Mouse (Mus musculus) myocyte (in vitro differentiated cells): Measurements from ENCODE around the gene Unc93b1. TPM values are rescaled to one million over a fixed set of nuclear protein-coding genes. Genes with fewer than 3 reads are reported as not detected.

Experiments
- H3K27me3 ChIP-seq: one replicate; pipeline ENCODE4 v1.6.1; 2011; ENCODE audit not compliant: control insufficient read depth, insufficient read depth, insufficient read length
- H3K36me3 ChIP-seq: one replicate; pipeline ENCODE4 v1.6.1; 2011; ENCODE audit not compliant: control insufficient read depth, insufficient read depth
- H3K4me2 ChIP-seq: one replicate; pipeline ENCODE4 v1.6.1; 2011; ENCODE audit warnings: low read depth, control low read depth
- H3K4me3 ChIP-seq: one replicate; pipeline ENCODE4 v1.5.1; 2011; ENCODE audit warnings: mild to moderate bottlenecking, control low read depth, moderate library complexity
- H3K79me2 ChIP-seq: one replicate; pipeline ENCODE4 v1.6.1; 2011; ENCODE audit not compliant: control insufficient read depth, insufficient read depth
- H3ac ChIP-seq: one replicate; pipeline ENCODE4 v1.6.1; 2011; ENCODE audit not compliant: control insufficient read depth, insufficient read length
- CEBPB ChIP-seq: IDR thresholded peaks from 2 replicates; pipeline ENCODE4 v1.6.1; 2011; ENCODE audit warnings: mild to moderate bottlenecking, moderate library complexity; ENCODE audit not compliant: poor library complexity, insufficient read depth, severe bottlenecking
- E2F4 ChIP-seq: IDR thresholded peaks from one replicate; pipeline ENCODE4 v1.6.1; 2011; ENCODE audit warnings: mild to moderate bottlenecking, control low read depth, moderate library complexity; ENCODE audit not compliant: insufficient read depth
- MAX ChIP-seq: IDR thresholded peaks from one replicate; pipeline ENCODE4 v1.6.1; 2011; ENCODE audit warnings: low read depth, mild to moderate bottlenecking, control low read depth
- MYOD1 ChIP-seq, 3 experiments: IDR thresholded peaks; one replicate each; pipeline ENCODE4 v1.6.1; 2011; ENCODE audit warnings: control low read depth in 2 of 3, low read depth in 2 of 3, mild to moderate bottlenecking in 2 of 3, moderate library complexity in 1 of 3; ENCODE audit not compliant: insufficient read length in 2 of 3, control insufficient read depth in 1 of 3
- MYOG ChIP-seq, 3 experiments: IDR thresholded peaks; one replicate each; pipeline ENCODE4 v1.6.1; 2011; ENCODE audit warnings: control low read depth in 2 of 3, low read depth in 2 of 3, mild to moderate bottlenecking in 2 of 3; ENCODE audit not compliant: insufficient read length in 2 of 3, control insufficient read depth in 1 of 3, insufficient read depth in 1 of 3
- POLR2A ChIP-seq: IDR thresholded peaks from one replicate; pipeline ENCODE4 v1.6.1; 2011; ENCODE audit warnings: low read depth, mild to moderate bottlenecking, control low read depth, moderate library complexity; ENCODE audit not compliant: insufficient read length
- POLR2AphosphoS2 ChIP-seq: IDR thresholded peaks from one replicate; pipeline ENCODE4 v1.6.1; 2011; ENCODE audit warnings: low read depth, control low read depth; ENCODE audit not compliant: insufficient read length
- REST ChIP-seq: IDR thresholded peaks from one replicate; pipeline ENCODE4 v1.6.1; 2011; ENCODE audit warnings: mild to moderate bottlenecking, control low read depth, moderate library complexity; ENCODE audit not compliant: insufficient read depth, insufficient read length
- SRF ChIP-seq: IDR thresholded peaks from one replicate; pipeline ENCODE4 v1.6.1; 2011; ENCODE audit warnings: low read depth; ENCODE audit not compliant: control insufficient read depth, insufficient read length
- TCF12 ChIP-seq: IDR thresholded peaks from one replicate; pipeline ENCODE4 v1.6.1; 2011; ENCODE audit warnings: mild to moderate bottlenecking, control low read depth; ENCODE audit not compliant: poor library complexity, insufficient read depth, severe bottlenecking
- TCF3 ChIP-seq: IDR thresholded peaks from one replicate; pipeline ENCODE4 v1.6.1; 2011; ENCODE audit warnings: low read depth, control low read depth; ENCODE audit not compliant: insufficient read length
- USF1 ChIP-seq: IDR thresholded peaks from one replicate; pipeline ENCODE4 v1.6.1; 2011; ENCODE audit warnings: low read depth, mild to moderate bottlenecking, control low read depth, moderate library complexity
- polyA plus RNA-seq: library from polyadenylated mRNA; unstranded; fragments of >200 nt; fragmentation: generic; extraction: Trizol; gene quantifications from one replicate; pipeline ENCODE4 v1.2.1, GENCODE M21; 2012; ENCODE audit warnings: missing spikeins

Unc93b1 gene
- polyA plus RNA-seq, 1 experiment: 4.0 TPM

- Histone ChIP-seq H3K27me3 (no peaks in the 10 kb centered on the region), H3ac (peak within 1 kb of the TSS; percentile 45), H3K4me3 (peak within 1 kb of the TSS; percentile 84), H3K36me3 (peaks cover 3% of the 10 kb centered on the region), H3K4me2 (peak within 1 kb of the TSS; percentile 95), H3K79me2 (peaks cover 42% of the 10 kb centered on the region)
- TF ChIP-seq MAX: no peak
- no peak for TF ChIP-seq SRF
- peak; percentile 87 for TF ChIP-seq POLR2A
- TF ChIP-seq MYOD1 (IDR thresholded peaks at IDR 0.05; ENCODE audit: control insufficient read depth in 1 of 3, insufficient read length in 2 of 3, low read depth in 2 of 3): no peak
- no peak for TF ChIP-seq TCF12
- TF ChIP-seq POLR2AphosphoS2: peak; percentile 92
- no peak for TF ChIP-seq E2F4
- 0 out of 2 replicates have a peak, but pooled peaks have one; percentile 35 for TF ChIP-seq CEBPB
- no peak for TF ChIP-seq USF1
- TF ChIP-seq REST: no peak
- no peak for TF ChIP-seq MYOG (IDR thresholded peaks at IDR 0.05; ENCODE audit: control insufficient read depth in 1 of 3, insufficient read depth in 1 of 3, insufficient read length in 2 of 3, low read depth in 2 of 3)
- no peak for TF ChIP-seq TCF3
These were observed 27.9 kb upstream of the Unc93b1 start, which contains the start of gene Tcirg1 for GRCm38 (mm10) chr19:3906795-3907786. TSS of gene Tcirg1 (minus strand) at chr19:3907133.

DNA sequence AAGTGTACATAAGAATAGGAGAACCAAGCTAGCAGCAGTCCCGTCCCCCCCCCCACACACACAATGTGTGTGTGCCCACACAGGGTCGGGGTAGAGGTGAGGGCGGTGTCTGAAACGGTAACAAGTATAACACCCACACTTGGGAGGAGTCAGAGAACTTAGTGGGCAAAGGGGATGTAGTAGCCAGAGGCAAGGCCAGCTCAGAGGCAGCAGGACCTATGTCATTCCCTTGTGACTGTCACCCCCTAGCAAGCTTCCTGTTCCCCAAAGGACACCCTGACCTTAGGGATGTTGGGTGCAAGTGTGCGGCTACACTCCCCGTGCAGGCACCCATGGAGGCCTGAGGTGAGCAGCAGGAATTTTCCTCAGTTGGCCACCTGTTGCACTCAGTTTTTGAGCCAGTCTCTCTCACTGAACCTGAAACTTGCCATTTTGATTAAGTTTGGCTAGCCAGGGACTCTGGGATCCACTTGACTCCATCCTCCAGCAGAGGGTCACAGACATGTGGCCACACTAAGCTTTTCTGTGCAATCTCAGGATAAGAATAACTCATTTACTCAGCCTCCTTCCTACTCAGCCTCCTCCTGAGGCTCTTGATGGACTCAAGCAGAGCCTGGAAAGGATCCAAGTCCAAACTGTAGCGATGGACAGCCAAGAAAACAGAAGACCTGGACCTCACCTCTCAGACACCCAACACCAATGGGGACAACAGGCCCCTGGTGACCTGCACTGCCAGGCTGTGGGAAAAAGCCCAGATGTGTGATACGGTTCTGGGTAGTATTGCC, 26.9 kb upstream of the Unc93b1 start:
- Histone ChIP-seq H3K4me3 (peak overlapping the region; percentile 84), H3K27me3 (no peaks in the 10 kb centered on the region), H3K4me2 (peak overlapping the region; percentile 95), H3K36me3 (no peaks in the 10 kb centered on the region), H3ac (no peak overlapping the region), H3K79me2 (peaks cover 42% of the 10 kb centered on the region)
- TF ChIP-seq TCF12: no peak
- TF ChIP-seq E2F4: no peak
- no peak for TF ChIP-seq POLR2A
- no peak for TF ChIP-seq TCF3
- TF ChIP-seq CEBPB: no peak
- TF ChIP-seq POLR2AphosphoS2: no peak
- TF ChIP-seq MYOG (IDR thresholded peaks at IDR 0.05; ENCODE audit: control insufficient read depth in 1 of 3, insufficient read depth in 1 of 3, insufficient read length in 2 of 3, low read depth in 2 of 3): no peak
- no peak for TF ChIP-seq MYOD1 (IDR thresholded peaks at IDR 0.05; ENCODE audit: control insufficient read depth in 1 of 3, insufficient read length in 2 of 3, low read depth in 2 of 3)
- TF ChIP-seq SRF: no peak
- no peak for TF ChIP-seq USF1
- no peak for TF ChIP-seq REST
- TF ChIP-seq MAX: no peak

- H3K36me3 ChIP-seq: no peaks in the 10 kb centered on the region
- H3K27me3 ChIP-seq: no peaks in the 10 kb centered on the region
- no peak overlapping the region for H3ac ChIP-seq
- H3K79me2 ChIP-seq: peaks cover 30% of the 10 kb centered on the region
- TF ChIP-seq TCF3: no peak
- H3K4me3 ChIP-seq: no peak overlapping the region
- no peak overlapping the region for H3K4me2 ChIP-seq
These were observed 24.8 kb upstream of the Unc93b1 start for GRCm38 (mm10) chr19:3910206-3910605.

DNA sequence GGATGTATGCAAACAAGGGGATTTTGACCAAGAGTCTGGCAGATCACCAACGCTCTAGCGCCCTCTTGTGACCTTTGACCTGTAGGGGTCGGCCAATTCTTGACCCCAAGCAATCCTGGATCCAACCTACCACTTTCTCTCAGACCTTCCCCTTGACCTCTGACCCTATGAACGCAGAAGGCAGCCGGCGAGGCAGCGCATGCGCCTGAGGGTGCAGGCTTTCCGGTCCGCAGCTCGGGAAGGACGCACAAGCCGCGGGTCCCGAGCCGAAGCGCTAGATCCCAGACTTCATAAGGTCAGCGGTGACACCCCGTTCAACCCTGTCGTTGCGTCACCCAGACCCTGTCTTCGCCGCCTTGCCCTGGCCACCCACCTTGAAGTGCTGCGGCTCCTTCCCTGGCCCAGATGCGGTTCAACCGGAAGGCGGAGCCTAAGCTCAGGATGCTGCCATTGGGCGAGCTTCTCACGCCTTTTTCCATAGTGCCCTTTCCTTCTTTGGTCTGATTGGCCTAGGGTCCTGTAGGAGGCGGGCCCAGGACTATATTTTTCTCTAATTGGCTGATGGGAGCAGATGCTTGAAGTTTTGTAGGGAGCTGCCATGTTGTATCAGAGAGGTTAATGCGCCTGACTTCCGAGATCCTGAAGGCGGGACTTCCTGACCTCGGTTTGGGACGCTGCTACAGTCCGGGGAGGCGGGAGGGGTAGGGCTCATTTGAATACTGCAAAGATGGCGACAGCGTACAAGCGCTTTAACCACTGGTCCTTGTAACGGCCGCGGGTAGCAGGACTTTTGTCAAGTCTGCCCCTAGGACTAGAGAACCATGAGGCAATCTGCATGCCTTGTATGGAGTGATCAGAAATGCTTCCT, 22.4 kb upstream of the Unc93b1 start, which contains the start of gene Ndufs8:
Gene Ndufs8, minus strand, starts transcription at position 438 of the 868 bp plus-strand sequence.
- no peaks in the 10 kb centered on the region for H3K36me3 ChIP-seq
- peaks cover 14% of the 10 kb centered on the region for H3K79me2 ChIP-seq
- TF ChIP-seq E2F4 (peak; percentile 64), TCF3 (no peak), POLR2A (peak; percentile 73), MYOD1 (IDR thresholded peaks at IDR 0.05; ENCODE audit: control insufficient read depth in 1 of 3, insufficient read length in 2 of 3, low read depth in 2 of 3) (no peak), CEBPB (0 out of 2 replicates have a peak, but pooled peaks have one; percentile 4), POLR2AphosphoS2 (peak; percentile 83)
- peak within 1 kb of the TSS; percentile 61 for H3ac ChIP-seq
- H3K27me3 ChIP-seq: no peaks in the 10 kb centered on the region
- peak within 1 kb of the TSS; percentile 99 for H3K4me2 ChIP-seq
- H3K4me3 ChIP-seq: peak within 1 kb of the TSS; percentile 52
